Mouse (Mus musculus) ovary, adult 18-20 months (tissue): ENCODE results near the gene Pygo2.

Experiments used
- DNase-seq: peaks from one replicate; pipeline ENCODE4 v3.0.0; 2022; ENCODE audit warnings: low spot score, mixed read lengths

Gene Pygo2

GRCm38 (mm10) chr3:89430171-89431159 is at the start of gene Pygo2:
Pygo2 (plus strand) TSS chr3:89430214.
- peak; percentile 97 for DNase-seq

GRCm38 (mm10) chr3:89380291-89380690 is 49.7 kb upstream of the Pygo2 start:
- no peak for DNase-seq

- no peak for DNase-seq
Observed at GRCm38 (mm10) chr3:89380711-89381110, 49.3 kb upstream of the Pygo2 start.

- no peak for DNase-seq
Observed at GRCm38 (mm10) chr3:89381233-89381632, 48.8 kb upstream of the Pygo2 start.

GRCm38 (mm10) chr3:89382033-89382882 is 47.8 kb upstream of the Pygo2 start:
- no peak for DNase-seq

- no peak for DNase-seq
Observed at GRCm38 (mm10) chr3:89382950-89383349, 47.1 kb upstream of the Pygo2 start.

- DNase-seq, result no peak
Observed at GRCm38 (mm10) chr3:89383651-89384255, 46.3 kb upstream of the Pygo2 start.

GRCm38 (mm10) chr3:89384331-89385076 is 45.5 kb upstream of the Pygo2 start:
- no peak for DNase-seq

- no peak for DNase-seq
Observed at GRCm38 (mm10) chr3:89385451-89385850, 44.6 kb upstream of the Pygo2 start.

GRCm38 (mm10) chr3:89386438-89387420 is 43.3 kb upstream of the Pygo2 start:
- DNase-seq, result no peak

- no peak for DNase-seq
Observed at GRCm38 (mm10) chr3:89387632-89388031, 42.4 kb upstream of the Pygo2 start.

- DNase-seq, result no peak
Observed at GRCm38 (mm10) chr3:89388134-89388881, 41.7 kb upstream of the Pygo2 start.

- no peak for DNase-seq
Observed at GRCm38 (mm10) chr3:89388901-89389740, 40.9 kb upstream of the Pygo2 start.

- DNase-seq, result peak; percentile 66
Observed at GRCm38 (mm10) chr3:89390111-89390515, 39.9 kb upstream of the Pygo2 start.

- no peak for DNase-seq
Observed at GRCm38 (mm10) chr3:89390699-89391662, 39.0 kb upstream of the Pygo2 start.

GRCm38 (mm10) chr3:89391663-89392511 is 38.1 kb upstream of the Pygo2 start:
- DNase-seq, result no peak
